Mouse (Mus musculus) left cerebral cortex, postnatal 36 days (tissue): Measurements from ENCODE around the gene Mrpl20. TPM values are rescaled to one million over a fixed set of nuclear protein-coding genes. Genes with fewer than 3 reads are reported as not detected.
A peak's percentile ranks its signal among the peaks of the same experiment; 100 is the strongest.
"Not testable (repeated sequence)": the region's sequence is repeated elsewhere in the genome, so short reads cannot be mapped to it uniquely, and the experiment has no call there.

Experiments
- DNase-seq, 2 experiments: peaks; one replicate each; pipeline ENCODE4 v3.0.0; 2021 to 2022; ENCODE audit warnings: low spot score in 2 of 2, mixed read lengths in 1 of 2
- intact Hi-C: fragments of 180-260 bp; cut with DNase I; formaldehyde crosslinking; loops from one replicate; pipeline ENCODE4 v1.15.1; 2025
- total RNA-seq, 2 experiments: library from RNA; stranded (reverse); gene quantifications; 2 replicates each; pipeline ENCODE4 v1.2.3; 2021

Mrpl20 gene
- total RNA-seq, 2 experiments from 2014 or later: 77.3 to 91.6 TPM

- no peak for DNase-seq
- intact Hi-C loops: no loop called here
These were observed 24.9 kb upstream of the Mrpl20 start for GRCm38 (mm10) chr4:155777816-155778215.

GRCm38 (mm10) chr4:155779498-155779897, 23.2 kb upstream of the Mrpl20 start:
- intact Hi-C loops: no loop called here
- DNase-seq: no peak

- intact Hi-C loops: no loop called here
- DNase-seq: no peak
These were observed 21.8 kb upstream of the Mrpl20 start for GRCm38 (mm10) chr4:155780895-155781294.

GRCm38 (mm10) chr4:155783486-155784080, 19.1 kb upstream of the Mrpl20 start:
- DNase-seq: peak in 1 of 2 experiments; percentile 7
- intact Hi-C loops: loop anchor here (2.0 kb wide), 1 partner anchor 13 kb away; no protein-coding TSS in a partner anchor

GRCm38 (mm10) chr4:155784081-155784701, 18.5 kb upstream of the Mrpl20 start:
- peak; percentile 82 to 83 for DNase-seq
- intact Hi-C loops: loop anchor here (2.0 kb wide), 1 partner anchor 13 kb away; no protein-coding TSS in a partner anchor

- no peak for DNase-seq
- intact Hi-C loops: loop anchor here (2.0 kb wide), 1 partner anchor 14 kb away; no protein-coding TSS in a partner anchor
These were observed 17.4 kb upstream of the Mrpl20 start for GRCm38 (mm10) chr4:155785246-155785645.

- DNase-seq: no peak
- intact Hi-C loops: loop anchor here (2.0 kb wide), 1 partner anchor 15 kb away; no protein-coding TSS in a partner anchor
These were observed 16.9 kb upstream of the Mrpl20 start, which contains the start of gene Tmem88b for GRCm38 (mm10) chr4:155785819-155786218. Gene Tmem88b (minus strand): TSS chr4:155785874.

- no peak for DNase-seq
- intact Hi-C loops: no loop called here
These were observed 14.4 kb upstream of the Mrpl20 start for GRCm38 (mm10) chr4:155788300-155788699.

- DNase-seq, intact Hi-C loops: not testable (repeated sequence)
These were observed 13.8 kb upstream of the Mrpl20 start for GRCm38 (mm10) chr4:155788833-155789232.

GRCm38 (mm10) chr4:155790021-155790489, 12.6 kb upstream of the Mrpl20 start, which contains the start of gene Ankrd65:
Gene Ankrd65 (plus strand): TSS chr4:155790439.
- no peak for DNase-seq
- intact Hi-C loops: no loop called here

- intact Hi-C loops: no loop called here
- DNase-seq: no peak
These were observed 12.0 kb upstream of the Mrpl20 start for GRCm38 (mm10) chr4:155790650-155791161.

GRCm38 (mm10) chr4:155791240-155791933, 11.3 kb upstream of the Mrpl20 start:
- intact Hi-C loops: no loop called here
- no peak for DNase-seq

- intact Hi-C loops: no loop called here
- no peak for DNase-seq
These were observed 8.9 kb upstream of the Mrpl20 start for GRCm38 (mm10) chr4:155793730-155794129.

GRCm38 (mm10) chr4:155802075-155802474, 603 bp upstream of the Mrpl20 start:
- DNase-seq: no peak
- intact Hi-C loops: no loop called here

- DNase-seq: peak; percentile 95
- intact Hi-C loops: no loop called here
These were observed 813 bp downstream of the Mrpl20 start for GRCm38 (mm10) chr4:155803340-155804041.

- no peak for DNase-seq
- intact Hi-C loops: no loop called here
These were observed 5.2 kb downstream of the Mrpl20 start for GRCm38 (mm10) chr4:155807841-155808240.

GRCm38 (mm10) chr4:155811929-155812664, 9.4 kb downstream of the Mrpl20 start, which contains the start of gene Ccnl2:
Gene Ccnl2 (plus strand): TSS chr4:155812489.
- peak; percentile 91 to 92 for DNase-seq
- intact Hi-C loops: no loop called here

GRCm38 (mm10) chr4:155812665-155813181, 10.0 kb downstream of the Mrpl20 start:
- no peak for DNase-seq
- intact Hi-C loops: no loop called here

GRCm38 (mm10) chr4:155817533-155817932, 14.9 kb downstream of the Mrpl20 start:
- intact Hi-C loops: no loop called here
- no peak for DNase-seq
